Mouse (Mus musculus): ENCODE measurements around the gene Abhd16b. TPM values are rescaled to one million over a fixed set of nuclear protein-coding genes. Genes with fewer than 3 reads are reported as not detected.
"Not testable (repeated sequence)": the region's sequence is repeated elsewhere in the genome, so short reads cannot be mapped to it uniquely, and the experiment has no call there.

Abhd16b gene
- polyA plus RNA-seq, 1 experiment from 2014 or later, result 0.08 TPM

GRCm38 (mm10) chr2:181494266-181494945 is 1.4 kb downstream of the Abhd16b start:
- ATAC-seq, result no peak
- no peak overlapping the region for H3K27ac ChIP-seq (ENCODE audit: low read depth)
- TF ChIP-seq CTCF (IDR thresholded peaks at IDR 0.05; ENCODE audit: low read depth) (no peak), EP300 (IDR thresholded peaks at IDR 0.05; ENCODE audit: low read depth) (no peak)
- H3K9ac ChIP-seq (replicated peaks), result no peak overlapping the region
- DNase-seq, result no peak
- no peaks in the 10 kb centered on the region for H3K27me3 ChIP-seq (ENCODE audit: insufficient read depth, low read length)
- 76% methylated on average over 26 of the region's 26 CpGs for whole genome bisulfite sequencing (ENCODE audit: insufficient replicate concordance)
- no peak overlapping the region for H3K4me2 ChIP-seq (ENCODE audit: low read depth, low read length)
- H3K9me3 ChIP-seq (ENCODE audit: low read length), result no peaks in the 10 kb centered on the region
- H3K36me3 ChIP-seq (replicated peaks; ENCODE audit: insufficient read depth, low read length), result peaks cover 4% of the 10 kb centered on the region; the same call in 1 of the 2 replicates
- no peak overlapping the region for H3K4me3 ChIP-seq (ENCODE audit: low read depth, low read length)
- peaks cover 19% of the 10 kb centered on the region for H3K4me1 ChIP-seq (ENCODE audit: insufficient read depth)

GRCm38 (mm10) chr2:181495845-181496244 is 2.8 kb downstream of the Abhd16b start:
- peaks cover 18% of the 10 kb centered on the region for H3K36me3 ChIP-seq (replicated peaks; ENCODE audit: insufficient read depth, low read length)
- WGBS (ENCODE audit: insufficient replicate concordance), result 28% methylated on average over 8 of the region's 8 CpGs
- peak overlapping the region; percentile 100; the same call in 1 of the 2 replicates for H3K27ac ChIP-seq (ENCODE audit: low read depth)
- H3K4me2 ChIP-seq (ENCODE audit: low read depth, low read length), result peak overlapping the region; percentile 96; the same call in 1 of the 2 replicates
- not testable (repeated sequence) for H3K9ac ChIP-seq (replicated peaks); H3K27me3 ChIP-seq (ENCODE audit: insufficient read depth, low read length); H3K9me3 ChIP-seq (ENCODE audit: low read length); ATAC-seq
- peak; percentile 60 for DNase-seq
- peaks cover 19% of the 10 kb centered on the region for H3K4me1 ChIP-seq (ENCODE audit: insufficient read depth)
- peak overlapping the region; percentile 95; the same call in 1 of the 2 replicates for H3K4me3 ChIP-seq (ENCODE audit: low read depth, low read length)

DNA sequence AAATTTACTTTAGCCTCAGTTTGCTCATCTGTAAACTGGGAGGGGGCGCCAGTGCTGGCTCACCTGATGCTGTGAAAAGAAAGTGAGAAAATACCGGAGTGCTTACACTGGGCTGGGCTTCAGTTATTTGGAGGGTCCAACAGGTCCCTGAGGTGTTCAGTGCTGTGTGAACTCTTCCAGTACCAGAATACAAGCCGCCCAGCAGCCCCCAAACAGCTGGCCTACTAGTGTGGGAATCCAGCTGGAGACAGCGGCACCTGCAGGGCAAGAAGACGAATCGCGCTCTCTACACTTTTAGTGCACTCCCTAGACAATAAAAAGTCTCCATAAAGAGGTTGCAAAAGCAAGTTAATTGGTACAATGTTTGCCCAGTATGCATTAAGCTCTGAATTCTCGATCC is 3.3 kb downstream of the Abhd16b start:
- peak; percentile 60 for ATAC-seq
- WGBS (ENCODE audit: insufficient replicate concordance), result 3% methylated on average over 8 of the region's 8 CpGs
- H3K27me3 ChIP-seq (ENCODE audit: insufficient read depth, low read length), result no peaks in the 10 kb centered on the region
- peak overlapping the region; percentile 95 for H3K4me3 ChIP-seq (ENCODE audit: low read depth, low read length)
- peak overlapping the region; percentile 96 for H3K4me2 ChIP-seq (ENCODE audit: low read depth, low read length)
- H3K9me3 ChIP-seq (ENCODE audit: low read length), result no peaks in the 10 kb centered on the region
- H3K36me3 ChIP-seq (replicated peaks; ENCODE audit: insufficient read depth, low read length), result peaks cover 22% of the 10 kb centered on the region
- TF ChIP-seq EP300 (IDR thresholded peaks at IDR 0.05; ENCODE audit: low read depth), result 0 out of 2 replicates have a peak, but pooled peaks have one; percentile 8
- peak; percentile 80 for TF ChIP-seq CTCF (IDR thresholded peaks at IDR 0.05; ENCODE audit: low read depth)
- peak; percentile 76 for DNase-seq
- peaks cover 19% of the 10 kb centered on the region for H3K4me1 ChIP-seq (ENCODE audit: insufficient read depth)
- H3K9ac ChIP-seq (replicated peaks), result peak overlapping the region; percentile 58
- H3K27ac ChIP-seq (ENCODE audit: low read depth), result peak overlapping the region; percentile 100

DNA sequence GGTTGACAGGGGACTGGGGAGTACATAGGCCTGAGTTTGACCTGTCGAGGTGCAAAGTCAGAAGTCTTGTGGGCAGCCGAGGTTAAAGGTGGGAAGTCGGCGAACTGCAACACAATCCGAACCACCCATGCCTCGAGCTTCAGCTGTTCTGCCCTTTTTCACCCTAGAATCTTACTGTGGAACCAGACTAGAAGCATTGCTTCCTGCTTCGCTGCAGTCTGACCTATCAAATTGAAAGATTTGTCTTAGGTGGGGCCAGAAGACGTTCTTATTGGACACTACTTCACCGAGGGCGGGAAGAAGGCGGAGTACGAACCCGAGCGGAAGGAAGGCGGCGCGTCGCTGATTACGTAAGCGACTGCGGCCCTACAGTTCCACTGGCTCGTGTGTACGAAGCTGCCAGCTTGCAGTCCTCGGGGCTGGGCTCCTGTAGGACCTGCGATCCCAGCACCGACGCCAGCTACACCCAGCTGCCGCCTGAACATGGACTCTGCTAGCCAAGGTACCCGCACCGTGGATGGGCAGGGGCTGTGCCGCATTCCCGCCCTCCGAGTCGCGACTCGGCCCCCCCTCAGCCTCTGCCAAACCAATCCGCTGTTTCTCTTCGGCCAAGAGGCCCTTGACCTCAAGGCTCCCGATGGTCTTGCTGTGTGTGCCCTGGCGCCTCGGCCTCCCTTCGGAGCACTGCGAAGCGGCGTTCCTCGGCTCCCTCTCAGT is 4.0 kb downstream of the Abhd16b start, which contains the start of gene Tpd52l2:
Gene Tpd52l2 (plus strand): TSS at position 312 of the 717 bp plus-strand sequence.
- Histone ChIP-seq H3K9me3 (ENCODE audit: low read length) (no peaks in the 10 kb centered on the region), H3K4me1 (ENCODE audit: insufficient read depth) (peaks cover 16% of the 10 kb centered on the region), H3K27ac (ENCODE audit: low read depth) (peak within 1 kb of the TSS; percentile 100), H3K4me2 (ENCODE audit: low read depth, low read length) (peak within 1 kb of the TSS; percentile 96), H3K36me3 (replicated peaks; ENCODE audit: insufficient read depth, low read length) (peaks cover 29% of the 10 kb centered on the region), H3K4me3 (ENCODE audit: low read depth, low read length) (peak within 1 kb of the TSS; percentile 95), H3K9ac (replicated peaks) (peak within 1 kb of the TSS; percentile 97), H3K27me3 (ENCODE audit: insufficient read depth, low read length) (no peaks in the 10 kb centered on the region)
- peak; percentile 94 for DNase-seq
- TF ChIP-seq EP300 (IDR thresholded peaks at IDR 0.05; ENCODE audit: low read depth), result no peak
- no peak for TF ChIP-seq CTCF (IDR thresholded peaks at IDR 0.05; ENCODE audit: low read depth)
- peak; percentile 95 for ATAC-seq
- WGBS (ENCODE audit: insufficient replicate concordance), result 1% methylated on average over 46 of the region's 46 CpGs

- WGBS (ENCODE audit: insufficient replicate concordance), result 0% methylated on average over 12 of the region's 12 CpGs
- H3K9me3 ChIP-seq (ENCODE audit: low read length), result no peaks in the 10 kb centered on the region
- H3K36me3 ChIP-seq (replicated peaks; ENCODE audit: insufficient read depth, low read length), result peaks cover 34% of the 10 kb centered on the region
- DNase-seq (peak; percentile 84), ATAC-seq (peak; percentile 76)
- peaks cover 14% of the 10 kb centered on the region for H3K4me1 ChIP-seq (ENCODE audit: insufficient read depth)
- H3K9ac ChIP-seq (replicated peaks), result peak overlapping the region; percentile 97
- H3K4me2 ChIP-seq (ENCODE audit: low read depth, low read length), result peak overlapping the region; percentile 96
- TF ChIP-seq CTCF (IDR thresholded peaks at IDR 0.05; ENCODE audit: low read depth) (no peak), EP300 (IDR thresholded peaks at IDR 0.05; ENCODE audit: low read depth) (no peak)
- peak overlapping the region; percentile 95 for H3K4me3 ChIP-seq (ENCODE audit: low read depth, low read length)
- H3K27me3 ChIP-seq (ENCODE audit: insufficient read depth, low read length), result no peaks in the 10 kb centered on the region
- peak overlapping the region; percentile 100 for H3K27ac ChIP-seq (ENCODE audit: low read depth)
Measured at GRCm38 (mm10) chr2:181497548-181497875, 4.5 kb downstream of the Abhd16b start.

GRCm38 (mm10) chr2:181498644-181499043 is 5.6 kb downstream of the Abhd16b start:
- TF ChIP-seq EP300 (IDR thresholded peaks at IDR 0.05; ENCODE audit: low read depth) (no peak), CTCF (IDR thresholded peaks at IDR 0.05; ENCODE audit: low read depth) (no peak)
- Histone ChIP-seq H3K9me3 (ENCODE audit: low read length) (no peaks in the 10 kb centered on the region), H3K9ac (replicated peaks) (no peak overlapping the region), H3K27ac (ENCODE audit: low read depth) (no peak overlapping the region), H3K4me3 (ENCODE audit: low read depth, low read length) (no peak overlapping the region), H3K4me2 (ENCODE audit: low read depth, low read length) (peak overlapping the region; percentile 96; the same call in 1 of the 2 replicates), H3K4me1 (ENCODE audit: insufficient read depth) (peaks cover 14% of the 10 kb centered on the region), H3K27me3 (ENCODE audit: insufficient read depth, low read length) (no peaks in the 10 kb centered on the region), H3K36me3 (replicated peaks; ENCODE audit: insufficient read depth, low read length) (peaks cover 44% of the 10 kb centered on the region)
- DNase-seq (no peak), ATAC-seq (no peak)
- WGBS (ENCODE audit: insufficient replicate concordance), result 59% methylated on average over 4 of the region's 4 CpGs
